Mouse (Mus musculus) bone marrow, adult 2 months (tissue): ENCODE measurements around the gene Etfdh. TPM values are rescaled to one million over a fixed set of nuclear protein-coding genes. Genes with fewer than 3 reads are reported as not detected.

ENCODE experiments used
- H3K27ac ChIP-seq: fragments of 200-500 bp; 2 replicates; pipeline ENCODE4 v1.5.1; 2012; ENCODE audit warnings: low read depth, mild to moderate bottlenecking, control low read depth, inconsistent platforms, low read length; ENCODE audit not compliant: control insufficient read depth, poor library complexity, insufficient read depth
- H3K4me1 ChIP-seq: fragments of 200-500 bp; 2 replicates; pipeline ENCODE4 v1.6.1; 2011; ENCODE audit warnings: low read length; ENCODE audit not compliant: control insufficient read depth, insufficient read depth
- H3K4me3 ChIP-seq: fragments of 200-500 bp; replicated peaks from 2 replicates; pipeline ENCODE3; 2011; ENCODE audit warnings: mild to moderate bottlenecking, low read depth, low read length, control low read depth; ENCODE audit not compliant: control insufficient read depth
- CTCF ChIP-seq: fragments of 200-500 bp; IDR thresholded peaks from 2 replicates; pipeline ENCODE4 v1.5.1; 2011; ENCODE audit warnings: low read length, control low read depth; ENCODE audit not compliant: control insufficient read depth, insufficient read depth
- POLR2A ChIP-seq: fragments of 200-500 bp; IDR thresholded peaks from 2 replicates; pipeline ENCODE4 v1.6.1; 2011; ENCODE audit warnings: low read depth, mild to moderate bottlenecking, control low read depth, low read length, borderline replicate concordance; ENCODE audit not compliant: control insufficient read depth
- WGBS: fragments of 180-500 bp; shearing (Covaris S2); methylation state at CpG from one replicate; pipeline ENCODE4 v1.1.7; 2018; 5-methylcytosine and 5-hydroxymethylcytosine counted together
- polyA plus RNA-seq: library from polyadenylated mRNA; stranded (reverse); fragments of >200 nt; gene quantifications from 2 replicates; pipeline ENCODE4 v1.2.4, GENCODE M21; 2011; ENCODE audit warnings: low replicate concordance; ENCODE audit not compliant: missing spikeins, insufficient read depth, insufficient read length

Etfdh gene
- polyA plus RNA-seq, result 10.6 and 12.2 TPM in 2 replicates

- Histone ChIP-seq H3K4me3 (peak within 1 kb of the TSS; percentile 89), H3K4me1 (no peaks in the 10 kb centered on the region), H3K27ac (peak within 1 kb of the TSS; percentile 60)
- WGBS, result under 1% methylated on average over 11 of the region's 11 CpGs
- TF ChIP-seq CTCF, result no peak
- no peak for TF ChIP-seq POLR2A
Observed at GRCm38 (mm10) chr3:79629416-79629730, at the start of gene Etfdh. Gene Etfdh (minus strand): TSS chr3:79629500.

GRCm38 (mm10) chr3:79676411-79676810 is 47.1 kb upstream of the Etfdh start:
- Histone ChIP-seq H3K4me1 (no peaks in the 10 kb centered on the region; the same call in 1 of the 2 replicates), H3K4me3 (no peak overlapping the region), H3K27ac (no peak overlapping the region)
- WGBS, result 72% methylated on average over 3 of the region's 3 CpGs
- TF ChIP-seq CTCF (no peak), POLR2A (no peak)

- no peaks in the 10 kb centered on the region for H3K4me1 ChIP-seq
- no peak for TF ChIP-seq POLR2A
- TF ChIP-seq CTCF, result no peak
- 75% methylated on average over 5 of the region's 5 CpGs for WGBS
- no peak overlapping the region for H3K27ac ChIP-seq
- H3K4me3 ChIP-seq, result no peak overlapping the region
Observed at GRCm38 (mm10) chr3:79674641-79675040, 45.3 kb upstream of the Etfdh start.

DNA sequence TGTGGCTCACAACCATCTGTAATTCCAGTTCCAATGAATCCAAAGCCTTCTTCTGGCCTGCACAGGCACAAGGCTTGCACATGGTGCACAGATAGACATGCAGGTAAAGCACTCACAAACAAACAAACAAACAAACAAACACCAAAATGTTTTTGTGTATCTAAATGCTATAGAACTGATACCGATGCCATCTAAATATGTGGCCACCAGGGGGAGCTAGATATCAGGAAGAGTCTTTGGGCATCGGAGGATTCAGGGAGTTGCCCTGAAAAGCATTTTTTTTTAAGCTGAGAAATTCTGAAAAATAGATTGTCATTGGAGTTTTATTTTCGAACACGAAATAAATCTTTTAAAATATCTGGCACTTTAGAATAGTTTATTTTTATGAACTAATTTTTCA is 43.8 kb upstream of the Etfdh start:
- Histone ChIP-seq H3K27ac (no peak overlapping the region), H3K4me3 (no peak overlapping the region), H3K4me1 (no peaks in the 10 kb centered on the region)
- 17% methylated on average over 4 of the region's 4 CpGs for WGBS
- TF ChIP-seq CTCF (0 out of 2 replicates have a peak, but pooled peaks have one; percentile 19), POLR2A (no peak)

DNA sequence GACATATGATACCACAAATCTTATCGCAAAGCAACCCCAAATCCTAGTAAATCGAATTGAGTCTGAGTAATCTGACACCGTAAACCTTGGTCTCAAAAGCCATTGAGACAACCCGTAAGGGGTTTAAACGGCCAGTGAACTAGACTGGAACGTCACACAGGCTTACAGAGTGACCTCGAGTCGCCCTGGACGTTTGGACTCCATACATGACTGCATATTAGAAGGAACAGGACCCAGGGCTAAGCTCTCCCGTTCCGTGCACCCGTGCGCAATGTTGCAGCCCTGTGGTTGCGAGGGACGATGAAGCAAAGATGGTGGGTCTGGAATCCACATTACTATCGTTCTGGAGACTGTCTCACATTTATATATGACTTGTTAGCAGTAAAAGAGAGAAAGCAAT is 42.9 kb upstream of the Etfdh start:
- WGBS, result 83% methylated on average over 16 of the region's 16 CpGs
- Histone ChIP-seq H3K27ac (no peak overlapping the region), H3K4me1 (no peaks in the 10 kb centered on the region), H3K4me3 (no peak overlapping the region)
- TF ChIP-seq POLR2A (no peak), CTCF (no peak)

GRCm38 (mm10) chr3:79670556-79670955 is 41.3 kb upstream of the Etfdh start:
- 77% methylated on average over 7 of the region's 7 CpGs for WGBS
- Histone ChIP-seq H3K4me3 (no peak overlapping the region), H3K4me1 (no peaks in the 10 kb centered on the region), H3K27ac (no peak overlapping the region)
- TF ChIP-seq CTCF, result no peak
- TF ChIP-seq POLR2A, result no peak

GRCm38 (mm10) chr3:79664787-79665408 is 35.6 kb upstream of the Etfdh start:
- Histone ChIP-seq H3K4me1 (no peaks in the 10 kb centered on the region), H3K27ac (no peak overlapping the region), H3K4me3 (no peak overlapping the region)
- WGBS, result 33% methylated on average over 9 of the region's 9 CpGs
- TF ChIP-seq POLR2A (no peak), CTCF (peak; percentile 37)

- Histone ChIP-seq H3K4me1 (no peaks in the 10 kb centered on the region), H3K4me3 (no peak overlapping the region), H3K27ac (no peak overlapping the region)
- 54% methylated on average over 5 of the region's 5 CpGs for WGBS
- TF ChIP-seq CTCF (no peak), POLR2A (no peak)
Observed at GRCm38 (mm10) chr3:79656682-79657081, 27.4 kb upstream of the Etfdh start.

- TF ChIP-seq POLR2A (no peak), CTCF (no peak)
- no peak overlapping the region for H3K4me3 ChIP-seq
- H3K27ac ChIP-seq, result no peak overlapping the region
- no peaks in the 10 kb centered on the region for H3K4me1 ChIP-seq
- WGBS, result 81% methylated on average over 6 of the region's 6 CpGs
Observed at GRCm38 (mm10) chr3:79652129-79652528, 22.8 kb upstream of the Etfdh start.
